Mouse (Mus musculus) ES-Bruce4 (cell line): ENCODE measurements around the gene Frmd5. TPM values are rescaled to one million over a fixed set of nuclear protein-coding genes. Genes with fewer than 3 reads are reported as not detected.
"Not testable (repeated sequence)": the region's sequence is repeated elsewhere in the genome, so short reads cannot be mapped to it uniquely, and the experiment has no call there.

ENCODE experiments used
- H3K27ac ChIP-seq: 2 replicates; pipeline ENCODE4 v1.5.1; 2012; ENCODE audit warnings: low read length, inconsistent platforms; ENCODE audit not compliant: insufficient read depth
- H3K27me3 ChIP-seq: 2 replicates; pipeline ENCODE4 v1.6.1; 2012; ENCODE audit warnings: mild to moderate bottlenecking, low read length, inconsistent platforms; ENCODE audit not compliant: control insufficient read depth, poor library complexity, insufficient read depth, severe bottlenecking
- H3K36me3 ChIP-seq: 2 replicates; pipeline ENCODE4 v1.6.1; 2012; ENCODE audit warnings: inconsistent platforms, mild to moderate bottlenecking, low read length, moderate library complexity; ENCODE audit not compliant: control insufficient read depth, poor library complexity, insufficient read depth, severe bottlenecking
- H3K4me1 ChIP-seq: one replicate; pipeline ENCODE4 v1.8.1; 2011; ENCODE audit warnings: low read length; ENCODE audit not compliant: control insufficient read depth, insufficient read depth
- H3K4me3 ChIP-seq: 2 replicates; pipeline ENCODE4 v1.5.1; 2011; ENCODE audit warnings: low read depth, mild to moderate bottlenecking, low read length
- H3K9ac ChIP-seq: 2 replicates; pipeline ENCODE4 v1.6.1; 2012; ENCODE audit warnings: low read depth, mild to moderate bottlenecking, inconsistent platforms; ENCODE audit not compliant: poor library complexity, severe bottlenecking
- H3K9me3 ChIP-seq: replicated peaks from 2 replicates; pipeline ENCODE4 v1.6.1; 2012; ENCODE audit warnings: mild to moderate bottlenecking, low read length, inconsistent platforms; ENCODE audit not compliant: control insufficient read depth, poor library complexity, insufficient read depth, severe bottlenecking
- CTCF ChIP-seq: IDR thresholded peaks from one replicate; pipeline ENCODE4 v1.8.1; 2011; ENCODE audit warnings: low read depth, low read length
- EP300 ChIP-seq: IDR thresholded peaks from 2 replicates; pipeline ENCODE4 v1.6.1; 2011; ENCODE audit warnings: low read depth, low read length; ENCODE audit not compliant: insufficient read depth
- POLR2A ChIP-seq: IDR thresholded peaks from one replicate; pipeline ENCODE4 v1.8.1; 2011; ENCODE audit warnings: low read length; ENCODE audit not compliant: insufficient read depth
- polyA plus RNA-seq: library from polyadenylated mRNA; stranded (reverse); fragments of >200 nt; gene quantifications from 2 replicates; pipeline ENCODE4 v1.2.4, GENCODE M21; 2011; ENCODE audit warnings: low read depth; ENCODE audit not compliant: missing spikeins, insufficient read depth, insufficient read length

Frmd5 gene
- polyA plus RNA-seq, 1 experiment, result 10.5 TPM

DNA sequence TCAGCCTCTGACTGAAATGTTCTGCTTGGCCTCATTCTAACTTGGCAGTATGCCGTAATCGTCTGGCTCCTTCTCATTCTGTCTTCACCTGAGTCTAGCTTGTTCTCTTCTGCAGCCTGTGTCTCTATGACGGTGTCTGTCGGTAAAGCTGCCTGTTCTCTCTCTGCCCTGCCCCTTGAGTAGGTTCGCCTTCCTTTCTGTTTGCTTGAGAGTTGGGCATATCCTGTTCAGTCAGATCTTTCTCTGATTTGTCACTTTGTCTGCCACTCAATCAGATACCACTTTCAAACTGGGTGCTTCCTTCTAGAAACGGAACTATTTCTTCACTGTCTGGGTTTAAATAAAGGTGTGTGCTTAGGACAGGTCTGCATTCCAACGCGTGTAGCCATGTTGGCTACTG lies 295.5 kb downstream of the Frmd5 start:
- no peak overlapping the region for H3K9ac ChIP-seq

DNA sequence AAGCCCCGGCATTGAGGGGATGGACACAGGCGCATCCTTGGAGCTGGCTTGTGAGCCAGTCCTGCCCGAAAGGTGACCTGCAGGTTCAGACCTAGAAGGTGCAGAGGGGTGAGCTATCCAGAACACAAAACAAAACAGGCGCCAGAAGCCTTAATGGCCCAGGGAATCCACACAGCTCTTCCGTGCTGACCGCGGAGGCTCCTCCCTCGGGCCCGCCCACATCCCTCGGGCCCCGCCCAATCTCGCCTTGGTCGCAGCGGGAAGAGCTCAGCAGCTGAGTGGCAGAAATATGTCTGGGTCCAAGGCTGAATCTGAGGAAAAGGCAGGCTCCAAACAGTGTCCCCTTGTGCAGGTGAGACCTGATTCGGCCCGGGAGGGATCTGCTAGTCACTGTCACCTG lies 297.3 kb downstream of the Frmd5 start:
- Histone ChIP-seq H3K4me1 (no peaks in the 10 kb centered on the region), H3K4me3 (peak overlapping the region; percentile 45), H3K9me3 (no peaks in the 10 kb centered on the region), H3K27ac (peak overlapping the region; percentile 29; the same call in 1 of the 2 replicates), H3K9ac (peak overlapping the region; percentile 20), H3K36me3 (peaks cover 11% of the 10 kb centered on the region), H3K27me3 (no peaks in the 10 kb centered on the region)
- TF ChIP-seq EP300, result no peak
- no peak for TF ChIP-seq CTCF
- TF ChIP-seq POLR2A, result no peak

More for the DNA sequence above, 295.5 kb downstream of the Frmd5 start:
- H3K4me3 ChIP-seq, result no peak overlapping the region
- no peaks in the 10 kb centered on the region for H3K9me3 ChIP-seq
- no peaks in the 10 kb centered on the region for H3K4me1 ChIP-seq
- no peak overlapping the region for H3K27ac ChIP-seq
- peaks cover 14% of the 10 kb centered on the region for H3K36me3 ChIP-seq
- no peak for TF ChIP-seq CTCF
- no peak for TF ChIP-seq EP300
- no peak for TF ChIP-seq POLR2A
- no peaks in the 10 kb centered on the region for H3K27me3 ChIP-seq

DNA sequence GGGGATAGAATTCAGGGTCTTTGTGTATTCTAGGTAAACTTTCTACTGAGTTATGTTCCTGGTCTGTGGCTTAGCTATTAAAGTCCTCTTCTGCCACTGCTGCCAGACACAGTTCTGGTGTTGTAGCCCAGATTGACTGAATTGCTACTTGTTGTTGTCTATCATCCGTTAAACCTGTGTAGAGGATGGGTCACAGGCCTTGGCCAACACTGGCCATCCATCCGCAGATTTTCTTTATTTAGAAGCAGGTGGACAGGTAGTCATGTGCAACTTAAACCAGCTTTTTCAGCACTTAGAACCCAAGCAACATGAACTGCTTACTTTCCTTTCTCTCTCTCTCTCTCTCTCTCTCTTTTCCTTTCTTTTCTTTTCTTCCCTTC lies 298.9 kb downstream of the Frmd5 start:
- H3K4me3 ChIP-seq, result no peak overlapping the region
- TF ChIP-seq CTCF (no peak), POLR2A (no peak), EP300 (no peak)
- no peak overlapping the region for H3K27ac ChIP-seq
- peak overlapping the region; percentile 82 for H3K9ac ChIP-seq
- H3K27me3 ChIP-seq, result no peaks in the 10 kb centered on the region
- peaks cover 11% of the 10 kb centered on the region for H3K36me3 ChIP-seq
- H3K9me3 ChIP-seq, result no peaks in the 10 kb centered on the region
- H3K4me1 ChIP-seq, result no peaks in the 10 kb centered on the region

DNA sequence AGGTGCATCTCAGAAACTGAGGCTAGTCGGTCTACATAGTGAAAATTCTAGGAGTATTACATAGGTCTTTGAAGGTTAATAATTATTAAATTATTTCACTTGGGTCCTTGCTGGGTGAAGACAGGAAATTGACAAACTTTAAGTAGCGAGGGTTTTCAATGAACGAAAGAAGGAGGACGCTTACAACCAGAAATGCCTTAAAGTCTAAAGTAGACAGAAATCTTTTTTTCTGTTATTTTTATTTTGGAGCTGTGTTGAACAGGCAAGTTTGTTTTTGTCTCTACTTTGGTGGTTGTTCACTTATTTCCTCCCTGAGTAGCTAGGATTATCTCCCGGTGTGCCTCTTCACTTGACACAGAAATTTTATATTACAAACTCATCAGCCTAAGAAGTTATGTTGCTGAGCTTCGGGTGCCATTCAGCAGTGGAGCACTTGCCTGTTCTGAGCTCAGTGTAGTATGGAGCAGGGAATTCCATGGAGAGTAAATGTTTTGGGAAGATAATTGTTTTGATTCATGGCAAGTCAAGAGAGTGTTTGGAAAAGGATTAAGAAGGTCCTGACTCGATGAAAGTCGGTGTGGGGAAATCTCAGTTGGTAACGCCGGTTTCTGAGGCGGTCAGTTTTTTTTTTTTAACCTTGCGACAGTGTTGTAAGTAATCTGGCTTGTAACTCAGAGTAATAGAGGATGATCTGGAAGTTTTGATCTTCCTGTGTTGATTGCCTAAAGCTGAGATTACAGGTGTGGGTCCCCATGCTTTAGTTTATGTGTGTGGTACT lies 299.5 kb downstream of the Frmd5 start:
- no peak overlapping the region for H3K27ac ChIP-seq
- H3K4me3 ChIP-seq, result peak overlapping the region; percentile 84
- peaks cover 11% of the 10 kb centered on the region for H3K36me3 ChIP-seq
- H3K9me3 ChIP-seq, result no peaks in the 10 kb centered on the region
- no peaks in the 10 kb centered on the region for H3K4me1 ChIP-seq
- TF ChIP-seq CTCF, result no peak
- no peak for TF ChIP-seq POLR2A
- TF ChIP-seq EP300, result no peak
- H3K9ac ChIP-seq, result peak overlapping the region; percentile 82
- H3K27me3 ChIP-seq, result no peaks in the 10 kb centered on the region

DNA sequence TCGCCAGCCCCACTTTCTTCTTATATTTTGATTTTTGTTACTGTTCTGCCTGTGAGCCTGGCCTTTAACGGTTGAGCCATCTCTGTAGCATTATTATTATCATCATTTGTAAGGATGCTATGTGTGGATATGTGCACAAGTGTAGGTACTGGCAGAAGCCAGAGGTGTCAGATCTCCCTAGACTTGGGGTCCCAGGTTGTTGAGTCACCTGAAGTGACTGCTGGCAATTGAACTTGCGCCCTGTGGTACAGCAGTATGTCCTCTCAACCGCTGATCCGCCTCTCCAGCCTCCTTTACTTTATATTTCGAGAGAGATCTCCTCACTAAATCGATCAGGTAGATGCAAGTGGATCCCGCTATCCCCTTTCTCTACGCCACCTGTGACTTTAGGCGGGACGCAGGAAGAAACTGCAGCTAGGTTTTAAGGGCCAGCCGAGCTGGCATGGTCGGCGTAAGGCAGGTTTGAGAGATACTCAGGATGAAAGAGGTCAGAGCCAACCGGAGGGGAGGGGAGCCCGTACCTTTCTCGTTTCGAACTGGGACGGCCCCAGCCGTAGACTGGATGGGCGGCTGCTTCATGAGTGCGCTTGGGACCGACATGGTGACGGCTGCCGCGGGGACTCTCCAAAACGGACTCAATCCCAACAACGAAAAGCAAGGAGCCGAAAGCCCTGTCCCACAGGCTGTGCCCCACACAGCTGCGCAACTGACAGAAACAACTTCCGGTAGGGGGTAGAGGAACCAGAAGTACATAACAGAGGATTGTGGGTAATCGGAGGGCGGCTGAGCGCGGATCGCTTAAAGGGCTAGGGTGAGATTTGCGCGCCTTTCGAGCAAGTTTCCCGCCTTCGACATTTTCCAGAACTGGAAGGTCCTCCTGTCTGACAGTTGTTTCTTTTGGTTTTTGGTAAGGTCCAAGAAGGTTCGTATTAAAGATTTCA lies 300.7 kb downstream of the Frmd5 start, which contains the start of the genes Mfap1a and Wdr76:
Gene Mfap1a, minus strand, starts transcription at position 724 of the 941 bp plus-strand sequence.
Gene Wdr76, plus strand, starts transcription at position 782 of the 941 bp plus-strand sequence.
- Histone ChIP-seq H3K4me3 (peak within 1 kb of the TSS; percentile 84), H3K9ac (peak within 1 kb of the TSS; percentile 82)
- not testable (repeated sequence) for H3K27me3 ChIP-seq, H3K27ac ChIP-seq, H3K36me3 ChIP-seq, H3K4me1 ChIP-seq, H3K9me3 ChIP-seq
- TF ChIP-seq POLR2A (peak; percentile 89), EP300 (0 out of 2 replicates have a peak, but pooled peaks have one; percentile 46)

DNA sequence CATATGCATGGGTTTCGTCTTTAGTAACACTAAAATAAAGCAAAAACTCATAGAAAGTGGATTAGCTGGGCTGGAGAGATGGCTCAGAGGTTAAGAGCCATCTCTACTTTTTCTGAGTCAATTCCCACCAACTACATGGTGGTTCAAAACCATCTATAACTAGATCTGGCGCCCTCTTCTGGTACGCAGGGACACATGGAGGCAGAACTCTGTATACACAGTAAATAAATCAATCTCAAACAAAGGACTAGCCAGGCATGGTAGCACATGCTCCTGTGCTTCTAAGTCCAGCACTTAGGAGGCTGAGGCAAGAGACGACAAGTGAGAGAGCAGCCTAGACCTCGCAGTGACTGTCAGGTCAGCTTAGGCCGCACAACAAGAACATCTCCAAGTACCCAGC lies 305.3 kb downstream of the Frmd5 start:
- H3K27me3 ChIP-seq, H3K4me1 ChIP-seq, H3K4me3 ChIP-seq, H3K9ac ChIP-seq, H3K9me3 ChIP-seq, H3K36me3 ChIP-seq, H3K27ac ChIP-seq: not testable (repeated sequence)

Other genes starting within 250 kb of the Frmd5 start
- 76.2 and 77.6 TPM in 2 replicates for gene Casc4, start 59.9 kb upstream of the Frmd5 start, polyA plus RNA-seq
- 73.4 and 74.4 TPM in 2 replicates for gene Ctdspl2, start 148.9 kb upstream of the Frmd5 start, polyA plus RNA-seq
- gene Mageb3, start 149.0 kb upstream of the Frmd5 start, polyA plus RNA-seq, result not detected in 2 replicates
- gene Eif3j1, start 221.5 kb upstream of the Frmd5 start, polyA plus RNA-seq, result 21.8 and 24.4 TPM in 2 replicates